ENCODE assay signal across 15 mouse cellular contexts in genomic region chr3:126752978-126753377, GRCm38 (mm10).
"Had no signal": no experiment of that assay in that cellular context is flagged by ENCODE, and none has a peak within 500 bp of the region (broad histone marks: within the 10 kb centered on the region; RNA-seq: fewer than 3 reads in every experiment).

No protein-coding gene starts in this region.

- H3K9ac ChIP-seq: limb, embryonic 15.5 days; liver, embryonic 12.5 days; lung, embryonic 15.5 days; midbrain, embryonic 12.5 days; stomach, embryonic 15.5 days had no signal

- H3K4me1 ChIP-seq: limb, embryonic 15.5 days; liver, embryonic 12.5 days; lung, embryonic 15.5 days; midbrain, embryonic 12.5 days; stomach, embryonic 15.5 days had no signal

- H3K27ac ChIP-seq: limb, embryonic 15.5 days; liver, embryonic 12.5 days; lung, embryonic 15.5 days; macrophage; midbrain, embryonic 12.5 days; stomach, embryonic 15.5 days had no signal

- ATAC-seq: liver, embryonic 12.5 days had no signal

- H3K4me2 ChIP-seq: limb, embryonic 15.5 days; liver, embryonic 12.5 days; lung, embryonic 15.5 days; midbrain, embryonic 12.5 days; stomach, embryonic 15.5 days had no signal

- H3K9me3 ChIP-seq: limb, embryonic 15.5 days; liver, embryonic 12.5 days; lung, embryonic 15.5 days; megakaryocyte, embryonic 14.5 days; midbrain, embryonic 12.5 days; stomach, embryonic 15.5 days had no signal

- H3K36me3 ChIP-seq: limb, embryonic 15.5 days; liver, embryonic 12.5 days; lung, embryonic 15.5 days; midbrain, embryonic 12.5 days; stomach, embryonic 15.5 days had no signal

- H3K4me3 ChIP-seq: limb, embryonic 15.5 days; liver, embryonic 12.5 days; lung, embryonic 15.5 days; megakaryocyte, embryonic 14.5 days; midbrain, embryonic 12.5 days; stomach, embryonic 15.5 days had no signal

- H3K27me3 ChIP-seq: limb, embryonic 15.5 days; liver, embryonic 12.5 days; lung, embryonic 15.5 days; megakaryocyte, embryonic 14.5 days; midbrain, embryonic 12.5 days; stomach, embryonic 15.5 days had no signal

- DNase-seq: kidney, postnatal 36 days; layer of hippocampus, adult 9-11 months; layer of hippocampus, postnatal 36 days; lung, postnatal 14 days; right cerebral cortex, adult 18-20 months; right cerebral cortex, postnatal 25 days; thymus, adult 2 months; thymus, postnatal 25 days had no signal
